Comparison of ENCODE assay signal across 22 mouse cellular contexts in the genomic region with DNA sequence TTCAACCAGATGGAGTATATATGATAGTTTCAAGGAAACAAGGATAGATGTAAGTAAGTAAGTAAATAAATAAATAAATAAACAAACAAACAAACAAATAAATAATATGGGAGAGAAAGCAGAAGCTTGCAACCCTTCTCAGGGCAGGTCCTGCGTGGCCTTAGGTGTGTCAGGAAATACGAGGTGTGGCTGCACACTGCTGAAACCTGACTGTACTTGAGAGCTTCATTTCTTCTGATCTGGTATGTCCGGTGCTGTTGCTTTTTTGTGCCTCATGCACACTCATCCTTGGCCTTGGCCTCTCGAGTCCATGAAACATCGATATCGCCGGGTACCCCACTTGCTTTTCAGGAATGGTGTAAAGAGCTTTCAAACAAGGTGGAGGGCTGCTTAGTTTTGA.
"Had no signal": no experiment of that assay in that cellular context is flagged by ENCODE, and none has a peak within 500 bp of the region (broad histone marks: within the 10 kb centered on the region; RNA-seq: fewer than 3 reads in every experiment).

No protein-coding gene starts in this region.

- H3K9ac ChIP-seq: kidney, embryonic 15.5 days; limb, embryonic 12.5 days; limb, embryonic 15.5 days; liver, embryonic 14.5 days; liver, postnatal 0 days; lung, embryonic 15.5 days; midbrain, embryonic 13.5 days; neural tube, embryonic 13.5 days; stomach, embryonic 15.5 days had no signal

- H3K4me1 ChIP-seq: limb, embryonic 12.5 days; midbrain, embryonic 10.5 days; midbrain, embryonic 13.5 days; neural tube, embryonic 13.5 days had no signal

- H3K27ac ChIP-seq: kidney, embryonic 15.5 days; limb, embryonic 12.5 days; limb, embryonic 15.5 days; liver, embryonic 14.5 days; lung, embryonic 15.5 days; midbrain, embryonic 10.5 days; midbrain, embryonic 13.5 days; neural tube, embryonic 13.5 days; stomach, embryonic 15.5 days had no signal

- H3K4me3 ChIP-seq: kidney, embryonic 15.5 days; limb, embryonic 12.5 days; limb, embryonic 15.5 days; lung, embryonic 15.5 days; megakaryocyte, embryonic 14.5 days; midbrain, embryonic 10.5 days; midbrain, embryonic 13.5 days; myocyte; neural tube, embryonic 13.5 days; stomach, embryonic 15.5 days had no signal

- DNase-seq: kidney, adult 2 months; kidney, postnatal 10 days; kidney, postnatal 36 days; left cerebral cortex, postnatal 4 days; liver, postnatal 0 days; lung, postnatal 10 days; lung, postnatal 36 days; retina, postnatal 1 day; right cerebral cortex, postnatal 25 days; spleen, adult 18-20 months; thymus, postnatal 36 days had no signal

- H3K9me3 ChIP-seq: kidney, embryonic 15.5 days; limb, embryonic 12.5 days; limb, embryonic 15.5 days; lung, embryonic 15.5 days; megakaryocyte, embryonic 14.5 days; midbrain, embryonic 10.5 days; midbrain, embryonic 13.5 days; neural tube, embryonic 13.5 days; stomach, embryonic 15.5 days had no signal
